Mouse (Mus musculus) G1E-ER4 (cell line): ENCODE data around the gene Olfr338. TPM values are rescaled to one million over a fixed set of nuclear protein-coding genes. Genes with fewer than 3 reads are reported as not detected.

Source experiments
- GATA1 ChIP-seq: IDR thresholded peaks from one replicate; pipeline ENCODE4 v1.8.0; 2012; ENCODE audit warnings: low read length, inconsistent platforms
- polyA plus RNA-seq: library from polyadenylated mRNA; stranded (reverse); fragments of >175 nt; gene quantifications from 2 replicates; pipeline ENCODE4 v1.2.3, GENCODE M21; 2012

The Olfr338 gene
- not detected in 2 replicates for polyA plus RNA-seq

GRCm38 (mm10) chr2:36373219-36373618, at the start of gene Olfr338:
Gene Olfr338, plus strand, starts transcription at chr2:36373519.
- TF ChIP-seq GATA1, result no peak

DNA sequence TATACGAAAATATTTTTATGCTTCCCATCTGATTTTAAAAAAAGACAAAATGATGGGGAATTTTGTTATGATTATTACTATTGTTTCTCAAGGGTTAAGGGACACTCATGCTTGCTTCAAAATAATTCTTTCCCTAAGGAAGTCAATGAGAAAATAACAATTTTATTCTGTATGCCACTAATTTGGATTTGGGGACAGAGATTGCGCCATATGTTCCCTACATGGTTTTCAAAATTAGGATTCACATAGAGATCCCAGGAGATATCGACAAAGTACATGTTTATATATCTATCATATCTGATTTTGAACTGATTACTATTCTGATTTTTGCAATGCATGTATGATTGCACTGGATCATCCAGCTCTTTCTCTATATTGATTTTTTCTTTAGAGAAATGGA, 45.3 kb downstream of the Olfr338 start, which contains the start of gene Olfr339:
Gene Olfr339, plus strand, starts transcription at position 301 of the 400 bp plus-strand sequence.
- no peak for TF ChIP-seq GATA1

Other genes with a start within 250 kb of the Olfr338 start
- gene Mrrf, start 237.1 kb upstream of the Olfr338 start, polyA plus RNA-seq, result 1.8 and 1.9 TPM in 2 replicates
- 8.9 and 13.5 TPM in 2 replicates for gene Rbm18, start 236.7 kb upstream of the Olfr338 start, polyA plus RNA-seq
- gene Ptgs1, start 143.1 kb upstream of the Olfr338 start, polyA plus RNA-seq, result not detected in 2 replicates
- gene Olfr339, start 45.4 kb downstream of the Olfr338 start, polyA plus RNA-seq, result not detected in 2 replicates
- not detected in 2 replicates for gene Olfr340, start 79.1 kb downstream of the Olfr338 start, polyA plus RNA-seq
- gene Olfr341, start 108.9 kb downstream of the Olfr338 start, polyA plus RNA-seq, result not detected in 2 replicates
- not detected in 2 replicates for gene Olfr342, start 151.5 kb downstream of the Olfr338 start, polyA plus RNA-seq
- gene Olfr344, start 193.1 kb downstream of the Olfr338 start, polyA plus RNA-seq, result not detected in 2 replicates